Mouse (Mus musculus) G1E (cell line): ENCODE data around the gene Slc25a16. TPM values are rescaled to one million over a fixed set of nuclear protein-coding genes. Genes with fewer than 3 reads are reported as not detected.

Experiments
- ATAC-seq: 2 replicates; pipeline ENCODE4 v1.8.0; 2016; ENCODE audit warnings: mild to moderate bottlenecking; ENCODE audit not compliant: insufficient number of reproducible peaks, poor library complexity, low FRiP score, severe bottlenecking; ENCODE audit errors: extremely low read depth
- DNase-seq: peaks from one replicate; pipeline ENCODE4 v3.0.0; 2012; ENCODE audit warnings: low spot score
- H3K27me3 ChIP-seq: 2 replicates; pipeline ENCODE4 v1.6.1; 2012; ENCODE audit warnings: mild to moderate bottlenecking, low read length, inconsistent platforms; ENCODE audit not compliant: insufficient read depth
- H3K36me3 ChIP-seq: replicated peaks from 2 replicates; pipeline ENCODE3; 2012; ENCODE audit warnings: mild to moderate bottlenecking, inconsistent platforms
- H3K4me1 ChIP-seq: 2 replicates; pipeline ENCODE4 v1.6.1; 2012; ENCODE audit warnings: low read depth, low read length, inconsistent platforms, mixed read lengths; ENCODE audit not compliant: insufficient read depth
- H3K4me3 ChIP-seq: 2 replicates; pipeline ENCODE4 v1.5.1; 2012; ENCODE audit warnings: low read depth, mild to moderate bottlenecking, inconsistent platforms, low read length, moderate library complexity, mixed read lengths
- H3K9me3 ChIP-seq: replicated peaks from 2 replicates; pipeline ENCODE4 v1.6.1; 2012; ENCODE audit warnings: inconsistent platforms
- CTCF ChIP-seq: IDR thresholded peaks from 2 replicates; pipeline ENCODE4 v1.5.1; 2012; ENCODE audit warnings: low read depth, low read length, inconsistent platforms, mixed read lengths
- GATA1 ChIP-seq: IDR thresholded peaks from 2 replicates; pipeline ENCODE4 v1.6.1; 2012; ENCODE audit warnings: borderline replicate concordance, low read length, inconsistent platforms, mixed read lengths
- GATA2 ChIP-seq: IDR thresholded peaks from 2 replicates; pipeline ENCODE4 v1.6.1; 2012; ENCODE audit warnings: low read depth, low read length, inconsistent platforms, borderline replicate concordance
- POLR2AphosphoS5 ChIP-seq: IDR thresholded peaks from 2 replicates; pipeline ENCODE4 v1.6.1; 2012; ENCODE audit warnings: low read depth, low read length, inconsistent platforms; ENCODE audit not compliant: insufficient replicate concordance
- TAL1 ChIP-seq: conservative IDR thresholded peaks from 2 replicates; pipeline ENCODE4 v1.6.1; 2012; ENCODE audit warnings: low read depth, low read length, inconsistent platforms, mixed read lengths
- polyA plus RNA-seq: library from polyadenylated mRNA; stranded (reverse); fragments of >175 nt; gene quantifications from 2 replicates; pipeline ENCODE4 v1.2.3, GENCODE M21; 2012
- total RNA-seq, 2 experiments: library from RNA; stranded (forward) in 1 of 2; stranded (reverse) in 1 of 2; fragments of 200-1000 nt in 1 of 2; fragments of >200 nt in 1 of 2; fragmentation: Nextera tagmentation in 1 of 2; gene quantifications; 2 replicates each; pipeline ENCODE4 v1.2.3; 2014 to 2017

The Slc25a16 gene
- total and polyA plus RNA-seq, 3 experiments, result 7.2 to 14.0 (median 12.1) TPM

DNA sequence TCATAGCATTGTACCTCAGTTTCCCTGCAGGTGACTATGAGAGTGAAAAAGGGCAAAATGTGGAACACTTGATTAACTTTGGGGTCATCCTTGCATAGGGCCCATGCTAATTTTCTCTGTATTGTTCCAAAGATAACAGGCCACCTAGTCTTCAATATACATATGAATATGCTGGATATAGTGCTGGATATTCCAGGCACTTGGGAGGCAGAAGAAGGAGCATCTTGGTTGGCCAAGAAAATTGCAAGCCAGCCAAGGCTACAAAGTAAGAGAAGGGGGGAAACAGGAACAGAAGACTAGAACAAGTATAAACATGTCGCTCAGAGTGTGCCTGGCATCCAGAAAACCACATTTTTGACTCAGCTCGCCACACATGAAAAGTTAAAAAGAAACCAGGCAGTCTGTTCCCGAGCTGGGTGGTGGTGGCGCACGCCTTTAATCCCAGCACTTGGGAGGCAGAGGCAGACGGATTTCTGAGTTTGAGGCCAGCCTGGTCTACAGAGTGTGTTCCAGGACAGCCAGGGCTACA lies 27.0 kb upstream of the Slc25a16 start:
- ATAC-seq, result no peak
- TF ChIP-seq GATA2 (no peak), GATA1 (no peak), TAL1 (no peak), CTCF (no peak), POLR2AphosphoS5 (no peak)
- Histone ChIP-seq H3K4me3 (no peak overlapping the region), H3K4me1 (no peaks in the 10 kb centered on the region), H3K36me3 (no peaks in the 10 kb centered on the region), H3K27me3 (no peaks in the 10 kb centered on the region), H3K9me3 (no peaks in the 10 kb centered on the region)
- DNase-seq, result no peak

DNA sequence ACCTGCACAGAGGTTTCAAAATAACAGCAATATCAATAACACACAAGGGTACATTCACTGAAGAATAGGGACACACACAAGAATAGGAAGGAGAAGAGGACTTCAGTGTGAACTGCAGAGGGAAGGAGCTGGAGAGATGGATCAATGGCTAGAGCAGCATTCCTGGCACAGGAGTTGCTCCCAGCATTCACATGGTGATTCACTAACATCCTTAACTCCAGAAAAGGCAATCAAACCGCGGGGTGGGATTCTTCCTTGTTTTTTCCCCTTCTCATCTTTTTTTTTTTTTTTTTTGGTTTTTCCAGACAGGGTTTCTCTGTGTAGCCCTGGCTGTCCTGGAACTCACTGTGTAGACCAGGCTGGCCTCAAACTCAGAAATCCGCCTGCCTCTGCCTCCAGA lies 26.0 kb upstream of the Slc25a16 start:
- TF ChIP-seq TAL1 (no peak), GATA2 (no peak), CTCF (no peak), GATA1 (no peak), POLR2AphosphoS5 (no peak)
- no peaks in the 10 kb centered on the region for H3K4me1 ChIP-seq
- ATAC-seq (no peak), DNase-seq (no peak)
- H3K4me3 ChIP-seq, result no peak overlapping the region
- H3K27me3 ChIP-seq, result no peaks in the 10 kb centered on the region
- no peaks in the 10 kb centered on the region for H3K9me3 ChIP-seq
- H3K36me3 ChIP-seq, result no peaks in the 10 kb centered on the region

DNA sequence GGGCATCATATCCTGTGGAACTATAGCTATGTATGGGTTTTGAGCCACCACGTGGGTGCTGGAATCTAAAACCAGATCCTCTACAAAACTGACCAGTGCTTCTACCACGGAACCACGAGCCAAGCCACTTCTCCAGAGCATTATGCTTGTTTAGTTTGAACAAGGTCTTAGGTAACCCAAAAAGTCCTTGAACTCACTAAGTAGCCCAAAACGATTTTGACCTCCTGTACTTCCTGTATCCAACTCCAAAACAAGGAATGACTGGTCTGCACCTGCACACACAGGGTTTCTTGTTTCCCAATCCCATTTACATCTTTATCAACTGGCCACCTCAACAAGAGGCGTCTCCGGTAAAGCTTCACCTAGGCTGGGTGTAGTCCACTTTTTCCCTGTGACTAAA lies 25.0 kb upstream of the Slc25a16 start:
- ATAC-seq, result no peak
- no peaks in the 10 kb centered on the region for H3K36me3 ChIP-seq

DNA sequence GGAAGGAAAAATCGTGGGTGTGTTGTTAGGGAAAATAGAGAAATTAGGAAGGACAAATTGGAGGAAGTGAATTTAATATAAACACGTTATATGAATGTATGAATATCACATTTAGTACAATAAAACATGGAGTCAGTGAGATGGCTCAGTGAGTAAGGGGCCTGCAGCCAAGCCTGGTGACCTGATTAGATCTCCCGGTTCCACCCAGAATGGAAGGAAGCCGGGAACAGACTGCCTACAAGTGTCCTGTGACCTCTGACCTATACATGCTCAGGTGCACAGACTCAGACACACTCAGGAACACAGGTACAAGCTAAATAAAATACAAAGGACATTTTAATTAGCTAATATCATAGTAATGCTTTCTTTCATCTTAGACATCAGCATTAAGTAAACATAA lies 24.4 kb upstream of the Slc25a16 start:
- no peaks in the 10 kb centered on the region for H3K9me3 ChIP-seq
- H3K36me3 ChIP-seq, result no peaks in the 10 kb centered on the region
- DNase-seq, result no peak
- TF ChIP-seq GATA2 (no peak), CTCF (no peak), TAL1 (no peak)
- H3K27me3 ChIP-seq, result no peaks in the 10 kb centered on the region
- no peaks in the 10 kb centered on the region for H3K4me1 ChIP-seq
- no peak for ATAC-seq
- no peak overlapping the region for H3K4me3 ChIP-seq

More for the DNA sequence above, 25.0 kb upstream of the Slc25a16 start:
- no peaks in the 10 kb centered on the region for H3K9me3 ChIP-seq
- no peak for DNase-seq
- H3K4me3 ChIP-seq, result no peak overlapping the region
- H3K27me3 ChIP-seq, result no peaks in the 10 kb centered on the region
- TF ChIP-seq TAL1 (no peak), CTCF (no peak), POLR2AphosphoS5 (no peak), GATA1 (no peak), GATA2 (no peak)
- H3K4me1 ChIP-seq, result no peaks in the 10 kb centered on the region

DNA sequence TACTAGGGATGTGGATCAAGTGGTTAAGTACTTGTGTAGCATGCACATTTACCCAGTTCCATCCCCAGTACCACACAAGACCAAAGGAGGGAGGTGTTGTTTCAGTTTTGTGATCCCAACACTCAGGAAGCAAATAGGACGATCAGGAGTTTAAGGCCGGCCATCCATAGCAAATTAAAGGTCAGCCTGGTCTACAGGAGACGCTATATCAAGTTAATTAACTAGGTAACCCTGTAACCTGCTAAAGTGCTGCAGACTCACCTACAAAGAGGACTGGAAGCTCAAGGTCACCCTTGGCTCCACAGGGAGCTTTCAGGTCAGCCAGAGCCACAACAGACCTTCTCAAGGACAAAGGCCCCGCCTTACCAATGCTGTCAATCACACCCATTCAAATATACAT lies 23.7 kb upstream of the Slc25a16 start:
- H3K4me3 ChIP-seq, result no peak overlapping the region
- DNase-seq, result no peak

DNA sequence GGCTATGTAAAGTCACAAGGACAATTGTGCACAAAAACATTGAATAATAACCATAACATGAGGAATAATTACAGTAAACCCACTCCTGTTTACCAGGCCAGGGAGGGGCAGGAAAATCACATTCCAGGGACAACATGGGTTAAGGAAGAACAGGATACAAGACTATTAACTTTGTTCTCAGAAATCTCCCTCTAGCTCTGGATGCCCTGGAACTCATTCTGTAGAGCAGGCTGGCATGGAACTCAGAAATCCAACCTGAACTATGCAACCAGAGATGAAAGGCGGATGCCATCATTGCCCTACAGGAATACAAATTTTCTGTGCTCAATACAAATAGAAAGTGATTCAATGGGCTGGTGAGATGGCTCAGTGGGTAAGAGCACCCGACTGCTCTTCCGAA lies 23.0 kb upstream of the Slc25a16 start:
- no peaks in the 10 kb centered on the region for H3K9me3 ChIP-seq
- no peaks in the 10 kb centered on the region for H3K4me1 ChIP-seq
- H3K27me3 ChIP-seq, result no peaks in the 10 kb centered on the region
- no peaks in the 10 kb centered on the region for H3K36me3 ChIP-seq
- DNase-seq (no peak), ATAC-seq (no peak)
- no peak overlapping the region for H3K4me3 ChIP-seq
- TF ChIP-seq GATA1 (no peak), CTCF (no peak), POLR2AphosphoS5 (no peak)

More for the DNA sequence above, 23.7 kb upstream of the Slc25a16 start:
- no peak for TF ChIP-seq POLR2AphosphoS5
- ATAC-seq, result no peak
- Histone ChIP-seq H3K36me3 (no peaks in the 10 kb centered on the region), H3K4me1 (no peaks in the 10 kb centered on the region), H3K9me3 (no peaks in the 10 kb centered on the region), H3K27me3 (no peaks in the 10 kb centered on the region)

DNA sequence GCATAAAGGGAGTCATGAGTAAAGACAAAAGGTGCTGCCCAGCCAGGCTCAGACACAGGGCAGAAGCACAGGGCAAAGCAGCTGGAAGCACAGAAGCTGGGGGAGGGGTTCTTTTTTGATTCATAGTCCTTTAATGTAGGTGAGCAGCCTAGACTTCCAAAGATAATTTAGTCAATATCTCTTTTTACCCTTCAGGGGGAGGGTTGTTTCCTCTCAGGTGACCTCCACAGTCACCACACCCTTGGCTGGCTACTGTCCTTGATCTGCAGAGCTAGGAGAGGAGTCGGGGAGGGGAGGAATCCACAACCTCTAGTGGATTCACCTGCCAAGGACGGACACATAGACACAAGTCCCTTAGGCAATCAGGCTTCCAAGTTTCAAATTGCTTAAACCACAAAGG lies 22.4 kb upstream of the Slc25a16 start:
- no peaks in the 10 kb centered on the region for H3K9me3 ChIP-seq
- no peak overlapping the region for H3K4me3 ChIP-seq
- no peak for TF ChIP-seq CTCF
- no peak for TF ChIP-seq POLR2AphosphoS5
- no peaks in the 10 kb centered on the region for H3K27me3 ChIP-seq
- DNase-seq (no peak), ATAC-seq (no peak)
- H3K36me3 ChIP-seq, result no peaks in the 10 kb centered on the region
- no peaks in the 10 kb centered on the region for H3K4me1 ChIP-seq
